Comparison of ENCODE assay signal across 22 mouse cellular contexts in the genomic region with DNA sequence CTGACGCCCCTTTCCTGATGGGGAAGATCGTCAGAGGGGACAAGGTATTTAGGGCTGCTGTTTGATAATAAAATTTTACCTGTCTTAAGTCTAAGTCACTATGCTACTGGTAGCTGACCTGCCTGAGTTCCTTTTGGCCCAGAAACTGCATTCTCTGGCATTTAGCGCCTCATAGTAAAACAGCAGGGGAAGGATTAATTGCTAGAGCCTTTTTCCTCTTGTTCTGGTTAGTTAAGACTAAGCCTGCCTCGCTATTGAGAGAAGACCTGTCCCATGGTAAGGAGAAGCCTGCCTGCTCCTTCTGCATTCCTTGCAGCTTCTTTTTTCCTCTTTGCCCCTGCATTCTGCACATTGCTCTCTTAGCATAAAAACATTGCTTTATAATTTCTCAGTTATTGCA.
DNase-seq lines count a peak whose midpoint lies in the region; ATAC-seq and TF ChIP-seq lines count a peak whose summit lies in the region.
"Had no signal": no experiment of that assay in that cellular context is flagged by ENCODE, and none has a peak within 500 bp of the region (broad histone marks: within the 10 kb centered on the region; RNA-seq: fewer than 3 reads in every experiment).

No protein-coding gene starts in this region.

- H3K4me1 ChIP-seq in intestine, embryonic 16.5 days (ENCODE audit: control insufficient read depth, insufficient read depth, low read length): peaks cover 6% of the 10 kb centered on the region
- H3K4me1 ChIP-seq in limb, embryonic 12.5 days (replicated peaks): peaks cover 15% of the 10 kb centered on the region; the same call in 1 of the 2 replicates
- H3K4me1 ChIP-seq: embryonic facial prominence, embryonic 13.5 days; heart, embryonic 15.5 days had no signal

- no peak overlapping the region for H3K9ac ChIP-seq in intestine, embryonic 16.5 days (ENCODE audit: low read depth, low read length)
- H3K9ac ChIP-seq in limb, embryonic 12.5 days (replicated peaks): no peak overlapping the region
- H3K9ac ChIP-seq: embryonic facial prominence, embryonic 13.5 days; heart, embryonic 15.5 days; hindbrain, embryonic 14.5 days had no signal

- DNase-seq in brain, embryonic 14.5 days (ENCODE audit: low read depth): peak; percentile 14
- peak; percentile 69 for DNase-seq in forelimb bud, embryonic 11.5 days (ENCODE audit: low read depth, low spot score)
- no peak for DNase-seq in gastrocnemius, adult 8-10 months (ENCODE audit: low spot score in 2 of 2)
- DNase-seq in kidney, adult 18-20 months: no peak
- DNase-seq in left cerebral cortex, postnatal 4 days: no peak
- no peak for DNase-seq in thymus, adult 18-20 months
- DNase-seq: adrenal gland, adult 8-10 months; cerebellum, adult 11-12 months; cerebellum, adult 9-10 months; cerebellum, postnatal 25 days; gastrocnemius, postnatal 14 days; heart, adult 2 months; heart, postnatal 14 days had no signal

- no peak for TF ChIP-seq POLR2A in brain, embryonic 14.5 days (IDR thresholded peaks at IDR 0.05; ENCODE audit: borderline replicate concordance, extremely low read depth, insufficient read depth, insufficient read length, poor library complexity, severe bottlenecking)

- no peak for TF ChIP-seq CTCF in brain, embryonic 14.5 days (IDR thresholded peaks at IDR 0.05; ENCODE audit: borderline replicate concordance, extremely low read depth, insufficient read depth, insufficient read length)

- H3K4me2 ChIP-seq in intestine, embryonic 16.5 days (ENCODE audit: low read depth, low read length): no peak overlapping the region
- no peak overlapping the region for H3K4me2 ChIP-seq in limb, embryonic 12.5 days
- H3K4me2 ChIP-seq: embryonic facial prominence, embryonic 13.5 days; heart, embryonic 11.5 days; heart, embryonic 15.5 days; hindbrain, embryonic 14.5 days had no signal

- H3K4me3 ChIP-seq in intestine, embryonic 16.5 days (ENCODE audit: low read length): no peak overlapping the region
- H3K4me3 ChIP-seq in limb, embryonic 12.5 days (replicated peaks): no peak overlapping the region
- H3K4me3 ChIP-seq: embryonic facial prominence, embryonic 13.5 days; heart, adult 2 months; heart, embryonic 15.5 days had no signal

- intact Hi-C loops in left cerebral cortex, postnatal 4 days (cut with DNase I): no loop called here

- H3K9me3 ChIP-seq in intestine, embryonic 16.5 days (ENCODE audit: control insufficient read depth, low read length): no peaks in the 10 kb centered on the region
- H3K9me3 ChIP-seq in limb, embryonic 12.5 days: peaks cover 5% of the 10 kb centered on the region
- H3K9me3 ChIP-seq: embryonic facial prominence, embryonic 13.5 days; G1E; heart, embryonic 15.5 days had no signal

- WGBS in intestine, embryonic 16.5 days: 14% methylated on average over 4 of the region's 4 CpGs
- WGBS in limb, embryonic 12.5 days: 5% methylated on average over 4 of the region's 4 CpGs

- H3K27ac ChIP-seq in intestine, embryonic 16.5 days (ENCODE audit: low read length): peak overlapping the region; percentile 47
- peak overlapping the region; percentile 29; the same call in 1 of the 2 replicates for H3K27ac ChIP-seq in limb, embryonic 12.5 days
- H3K27ac ChIP-seq: embryonic facial prominence, embryonic 13.5 days; heart, adult 2 months; heart, embryonic 15.5 days; hindbrain, embryonic 14.5 days had no signal

- no peak for ATAC-seq in intestine, embryonic 16.5 days
- no peak; the same call in 1 of the 2 replicates for ATAC-seq in limb, embryonic 12.5 days (ENCODE audit: insufficient number of reproducible peaks, insufficient read depth, low FRiP score, low TSS enrichment, low read depth)
- ATAC-seq: CD4-positive, CD25-positive, alpha-beta regulatory T cell, adult 4 months; forebrain, embryonic 14.5 days had no signal

- H3K36me3 ChIP-seq in intestine, embryonic 16.5 days (ENCODE audit: control insufficient read depth, insufficient read depth, low read length): no peaks in the 10 kb centered on the region
- H3K36me3 ChIP-seq in limb, embryonic 12.5 days: no peaks in the 10 kb centered on the region
- H3K36me3 ChIP-seq: embryonic facial prominence, embryonic 13.5 days; G1E; heart, embryonic 15.5 days had no signal

- H3K27me3 ChIP-seq in intestine, embryonic 16.5 days (replicated peaks; ENCODE audit: control insufficient read depth, insufficient read depth, low read length): no peaks in the 10 kb centered on the region
- H3K27me3 ChIP-seq in limb, embryonic 12.5 days: no peaks in the 10 kb centered on the region
- H3K27me3 ChIP-seq: embryonic facial prominence, embryonic 13.5 days; heart, embryonic 15.5 days had no signal

Comparison
In these comparisons a context has a peak if more than half of its experiments do, and no peak if none do; other contexts are left out.
1. DNase-seq: peak in brain, embryonic 14.5 days (single experiment) and forelimb bud, embryonic 11.5 days (single experiment); none in gastrocnemius, adult 8-10 months (0 of 2), kidney, adult 18-20 months (single experiment), left cerebral cortex, postnatal 4 days (single experiment) and thymus, adult 18-20 months (0 of 2).